Mouse (Mus musculus) myocyte (in vitro differentiated cells): ENCODE measurements around the gene Gm44790. TPM values are rescaled to one million over a fixed set of nuclear protein-coding genes. Genes with fewer than 3 reads are reported as not detected.
A peak's percentile ranks its signal among the peaks of the same experiment; 100 is the strongest.

Experiments used
- H3K27me3 ChIP-seq: one replicate; pipeline ENCODE4 v1.6.1; 2011; ENCODE audit not compliant: control insufficient read depth, insufficient read depth, insufficient read length
- H3K36me3 ChIP-seq: one replicate; pipeline ENCODE4 v1.6.1; 2011; ENCODE audit not compliant: control insufficient read depth, insufficient read depth
- H3K4me2 ChIP-seq: one replicate; pipeline ENCODE4 v1.6.1; 2011; ENCODE audit warnings: low read depth, control low read depth
- H3K4me3 ChIP-seq: one replicate; pipeline ENCODE4 v1.5.1; 2011; ENCODE audit warnings: mild to moderate bottlenecking, control low read depth, moderate library complexity
- H3K79me2 ChIP-seq: one replicate; pipeline ENCODE4 v1.6.1; 2011; ENCODE audit not compliant: control insufficient read depth, insufficient read depth
- H3ac ChIP-seq: one replicate; pipeline ENCODE4 v1.6.1; 2011; ENCODE audit not compliant: control insufficient read depth, insufficient read length
- CEBPB ChIP-seq: IDR thresholded peaks from 2 replicates; pipeline ENCODE4 v1.6.1; 2011; ENCODE audit warnings: mild to moderate bottlenecking, moderate library complexity; ENCODE audit not compliant: poor library complexity, insufficient read depth, severe bottlenecking
- E2F4 ChIP-seq: IDR thresholded peaks from one replicate; pipeline ENCODE4 v1.6.1; 2011; ENCODE audit warnings: mild to moderate bottlenecking, control low read depth, moderate library complexity; ENCODE audit not compliant: insufficient read depth
- MAX ChIP-seq: IDR thresholded peaks from one replicate; pipeline ENCODE4 v1.6.1; 2011; ENCODE audit warnings: low read depth, mild to moderate bottlenecking, control low read depth
- MYOD1 ChIP-seq, 3 experiments: IDR thresholded peaks; one replicate each; pipeline ENCODE4 v1.6.1; 2011; ENCODE audit warnings: control low read depth in 2 of 3, low read depth in 2 of 3, mild to moderate bottlenecking in 2 of 3, moderate library complexity in 1 of 3; ENCODE audit not compliant: insufficient read length in 2 of 3, control insufficient read depth in 1 of 3
- MYOG ChIP-seq, 3 experiments: IDR thresholded peaks; one replicate each; pipeline ENCODE4 v1.6.1; 2011; ENCODE audit warnings: control low read depth in 2 of 3, low read depth in 2 of 3, mild to moderate bottlenecking in 2 of 3; ENCODE audit not compliant: insufficient read length in 2 of 3, control insufficient read depth in 1 of 3, insufficient read depth in 1 of 3
- POLR2A ChIP-seq: IDR thresholded peaks from one replicate; pipeline ENCODE4 v1.6.1; 2011; ENCODE audit warnings: low read depth, mild to moderate bottlenecking, control low read depth, moderate library complexity; ENCODE audit not compliant: insufficient read length
- POLR2AphosphoS2 ChIP-seq: IDR thresholded peaks from one replicate; pipeline ENCODE4 v1.6.1; 2011; ENCODE audit warnings: low read depth, control low read depth; ENCODE audit not compliant: insufficient read length
- REST ChIP-seq: IDR thresholded peaks from one replicate; pipeline ENCODE4 v1.6.1; 2011; ENCODE audit warnings: mild to moderate bottlenecking, control low read depth, moderate library complexity; ENCODE audit not compliant: insufficient read depth, insufficient read length
- SRF ChIP-seq: IDR thresholded peaks from one replicate; pipeline ENCODE4 v1.6.1; 2011; ENCODE audit warnings: low read depth; ENCODE audit not compliant: control insufficient read depth, insufficient read length
- TCF12 ChIP-seq: IDR thresholded peaks from one replicate; pipeline ENCODE4 v1.6.1; 2011; ENCODE audit warnings: mild to moderate bottlenecking, control low read depth; ENCODE audit not compliant: poor library complexity, insufficient read depth, severe bottlenecking
- TCF3 ChIP-seq: IDR thresholded peaks from one replicate; pipeline ENCODE4 v1.6.1; 2011; ENCODE audit warnings: low read depth, control low read depth; ENCODE audit not compliant: insufficient read length
- USF1 ChIP-seq: IDR thresholded peaks from one replicate; pipeline ENCODE4 v1.6.1; 2011; ENCODE audit warnings: low read depth, mild to moderate bottlenecking, control low read depth, moderate library complexity
- polyA plus RNA-seq: library from polyadenylated mRNA; unstranded; fragments of >200 nt; fragmentation: generic; extraction: Trizol; gene quantifications from one replicate; pipeline ENCODE4 v1.2.1, GENCODE M21; 2012; ENCODE audit warnings: missing spikeins

Gene Gm44790
- polyA plus RNA-seq, 1 experiment: not detected

GRCm38 (mm10) chr6:86438272-86439118 is 12.0 kb downstream of the Gm44790 start, which contains the start of gene C87436:
TSS of gene C87436 (plus strand) at chr6:86438374.
- peaks cover 11% of the 10 kb centered on the region for H3K79me2 ChIP-seq
- H3K4me3 ChIP-seq: peak within 1 kb of the TSS; percentile 74
- H3ac ChIP-seq: peak within 1 kb of the TSS; percentile 67
- TF ChIP-seq MAX (peak; percentile 38), USF1 (peak; percentile 100), POLR2A (peak; percentile 68), E2F4 (peak; percentile 64), MYOG (IDR thresholded peaks at IDR 0.05; ENCODE audit: control insufficient read depth in 1 of 3, insufficient read depth in 1 of 3, insufficient read length in 2 of 3, low read depth in 2 of 3) (peak in 1 of 3 experiments; percentile 11), CEBPB (no peak), POLR2AphosphoS2 (peak; percentile 95), REST (no peak), SRF (peak; percentile 77)
- H3K27me3 ChIP-seq: no peaks in the 10 kb centered on the region
- peak within 1 kb of the TSS; percentile 97 for H3K4me2 ChIP-seq
- peaks cover 14% of the 10 kb centered on the region for H3K36me3 ChIP-seq

- H3K36me3 ChIP-seq: peaks cover 10% of the 10 kb centered on the region
- H3K79me2 ChIP-seq: peaks cover 11% of the 10 kb centered on the region
- TF ChIP-seq CEBPB: no peak
- TF ChIP-seq REST: no peak
- no peak for TF ChIP-seq USF1
- no peak for TF ChIP-seq POLR2A
- no peak for TF ChIP-seq SRF
- no peak for TF ChIP-seq MYOD1 (IDR thresholded peaks at IDR 0.05; ENCODE audit: control insufficient read depth in 1 of 3, insufficient read length in 2 of 3, low read depth in 2 of 3)
- no peak for TF ChIP-seq MAX
- TF ChIP-seq E2F4: no peak
- no peak for TF ChIP-seq POLR2AphosphoS2
- no peak for TF ChIP-seq MYOG (IDR thresholded peaks at IDR 0.05; ENCODE audit: control insufficient read depth in 1 of 3, insufficient read depth in 1 of 3, insufficient read length in 2 of 3, low read depth in 2 of 3)
- peak overlapping the region; percentile 67 for H3ac ChIP-seq
- no peaks in the 10 kb centered on the region for H3K27me3 ChIP-seq
- peak overlapping the region; percentile 74 for H3K4me3 ChIP-seq
- peak overlapping the region; percentile 93 for H3K4me2 ChIP-seq
These were observed 12.7 kb downstream of the Gm44790 start for GRCm38 (mm10) chr6:86439119-86439496.

DNA sequence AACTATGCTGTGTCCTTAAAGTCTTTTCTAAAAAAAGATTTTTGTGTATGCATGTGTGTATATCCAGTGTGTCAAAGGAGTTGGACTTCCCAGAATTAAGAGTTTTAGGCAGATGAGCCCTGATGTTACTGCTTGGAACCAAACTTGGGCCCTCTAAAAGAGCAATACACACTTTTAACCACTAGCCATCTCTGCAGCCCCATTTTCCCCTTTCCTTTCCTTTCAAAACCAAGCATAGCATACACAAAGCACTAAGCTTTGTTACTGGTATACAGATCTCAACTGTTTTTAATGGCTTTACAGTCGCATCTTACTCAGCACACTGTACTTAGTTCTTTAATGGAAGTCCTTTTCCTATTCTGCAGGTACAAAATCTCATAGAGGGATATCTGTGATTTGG is 13.1 kb downstream of the Gm44790 start:
- Histone ChIP-seq H3K4me3 (peak overlapping the region; percentile 74), H3K4me2 (peak overlapping the region; percentile 93), H3K79me2 (peaks cover 11% of the 10 kb centered on the region), H3ac (peak overlapping the region; percentile 67), H3K27me3 (no peaks in the 10 kb centered on the region), H3K36me3 (peaks cover 5% of the 10 kb centered on the region)
- TF ChIP-seq SRF (no peak), MYOG (IDR thresholded peaks at IDR 0.05; ENCODE audit: control insufficient read depth in 1 of 3, insufficient read depth in 1 of 3, insufficient read length in 2 of 3, low read depth in 2 of 3) (no peak), POLR2A (no peak), E2F4 (no peak), USF1 (no peak), TCF3 (no peak), MAX (no peak), REST (no peak), MYOD1 (IDR thresholded peaks at IDR 0.05; ENCODE audit: control insufficient read depth in 1 of 3, insufficient read length in 2 of 3, low read depth in 2 of 3) (no peak), TCF12 (no peak), CEBPB (no peak), POLR2AphosphoS2 (no peak)

- Histone ChIP-seq H3ac (no peak overlapping the region), H3K36me3 (no peaks in the 10 kb centered on the region), H3K79me2 (peaks cover 11% of the 10 kb centered on the region), H3K27me3 (no peaks in the 10 kb centered on the region), H3K4me2 (no peak overlapping the region), H3K4me3 (no peak overlapping the region)
- TF ChIP-seq REST: no peak
- no peak for TF ChIP-seq POLR2AphosphoS2
- no peak for TF ChIP-seq MYOG (IDR thresholded peaks at IDR 0.05; ENCODE audit: control insufficient read depth in 1 of 3, insufficient read depth in 1 of 3, insufficient read length in 2 of 3, low read depth in 2 of 3)
- TF ChIP-seq CEBPB: no peak
- no peak for TF ChIP-seq USF1
- TF ChIP-seq E2F4: no peak
- TF ChIP-seq SRF: no peak
- TF ChIP-seq MAX: no peak
- TF ChIP-seq POLR2A: no peak
- no peak for TF ChIP-seq TCF3
- no peak for TF ChIP-seq MYOD1 (IDR thresholded peaks at IDR 0.05; ENCODE audit: control insufficient read depth in 1 of 3, insufficient read length in 2 of 3, low read depth in 2 of 3)
- TF ChIP-seq TCF12: no peak
These were observed 15.1 kb downstream of the Gm44790 start for GRCm38 (mm10) chr6:86441571-86441970.

DNA sequence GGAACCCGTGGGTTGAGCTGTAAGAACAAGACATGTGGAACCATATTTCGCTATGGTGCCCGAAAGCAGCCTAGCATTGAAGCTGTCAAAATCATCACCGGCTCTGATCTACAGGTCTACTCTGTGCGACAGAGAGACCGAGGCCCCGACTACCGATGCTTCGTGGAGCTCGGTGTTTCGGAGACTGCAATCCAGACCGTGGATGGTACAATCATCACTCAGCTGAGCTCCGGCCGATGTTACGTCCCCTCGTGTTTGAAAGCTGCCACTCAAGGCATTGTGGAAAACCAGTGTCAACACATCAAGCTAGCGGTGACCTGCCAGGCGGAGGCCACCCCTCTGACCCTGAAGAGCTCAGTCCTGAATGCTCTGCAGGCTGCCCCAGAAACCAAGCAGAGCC is 19.1 kb downstream of the Gm44790 start:
- no peaks in the 10 kb centered on the region for H3K79me2 ChIP-seq
- no peak for TF ChIP-seq MYOD1 (IDR thresholded peaks at IDR 0.05; ENCODE audit: control insufficient read depth in 1 of 3, insufficient read length in 2 of 3, low read depth in 2 of 3)
- no peak for TF ChIP-seq POLR2AphosphoS2
- no peak for TF ChIP-seq MYOG (IDR thresholded peaks at IDR 0.05; ENCODE audit: control insufficient read depth in 1 of 3, insufficient read depth in 1 of 3, insufficient read length in 2 of 3, low read depth in 2 of 3)
- no peaks in the 10 kb centered on the region for H3K27me3 ChIP-seq
- no peak overlapping the region for H3ac ChIP-seq
- H3K4me3 ChIP-seq: no peak overlapping the region
- H3K4me2 ChIP-seq: no peak overlapping the region
- H3K36me3 ChIP-seq: peaks cover 20% of the 10 kb centered on the region
